Mouse (Mus musculus): ENCODE results near the gene Kmt5a.

GRCm38 (mm10) chr5:124496614-124497514, 57.1 kb downstream of the Kmt5a start:
- TF ChIP-seq GATA1 (IDR thresholded peaks at IDR 0.05; ENCODE audit: low read length) (no peak), TAL1 (IDR thresholded peaks at IDR 0.05; ENCODE audit: low read length) (no peak)
